Mouse (Mus musculus) megakaryocyte, embryonic 14.5 days (primary cell): Measurements from ENCODE around the gene Zfp523.

ENCODE experiments used
- FLI1 ChIP-seq: IDR thresholded peaks from 2 replicates; pipeline ENCODE4 v1.6.1; 2012; ENCODE audit warnings: low read length, inconsistent platforms, mixed read lengths
- GATA1 ChIP-seq: IDR thresholded peaks from 3 replicates; pipeline ENCODE4 v1.6.1; 2012; ENCODE audit warnings: mixed read lengths, low read length, inconsistent platforms, borderline replicate concordance

GRCm38 (mm10) chr17:28236636-28237015 lies 59.7 kb downstream of the Zfp523 start:
- no peak for TF ChIP-seq GATA1
- TF ChIP-seq FLI1, result no peak
